Mouse (Mus musculus) midbrain, embryonic 16.5 days (tissue): ENCODE results near the gene Adat2. TPM values are rescaled to one million over a fixed set of nuclear protein-coding genes. Genes with fewer than 3 reads are reported as not detected.

ENCODE experiments used
- polyA plus RNA-seq: library from polyadenylated mRNA; unstranded; fragments of >200 nt; fragmentation: Nextera tagmentation; extraction: Ambion mirVana; gene quantifications from 2 replicates; pipeline ENCODE4 v1.2.1, GENCODE M21; 2015

The Adat2 gene
- polyA plus RNA-seq, 1 experiment from 2014 or later = 1.4 TPM

Other genes with a start within 250 kb of the Adat2 start
- gene Phactr2, start 78.5 kb upstream of the Adat2 start, polyA plus RNA-seq = 7.0 and 7.4 TPM in 2 replicates
- gene Fuca2, start 53.4 kb upstream of the Adat2 start, polyA plus RNA-seq = 45.7 and 55.2 TPM in 2 replicates
- 29.5 and 34.2 TPM in 2 replicates for gene Pex3, start 248 bp downstream of the Adat2 start, polyA plus RNA-seq